Mouse (Mus musculus) naive thymus-derived CD4-positive, alpha-beta T cell, adult 2 months (primary cell): ENCODE data around the gene Pank1.

ENCODE experiments used
- DNase-seq: peaks from one replicate; pipeline ENCODE4 v3.0.0-alpha.2; 2011; ENCODE audit warnings: low read depth

The Pank1 gene

GRCm38 (mm10) chr19:34825946-34826655 lies 53.2 kb downstream of the Pank1 start:
- peak; percentile 61 for DNase-seq

- no peak for DNase-seq
These were observed 59.6 kb downstream of the Pank1 start for GRCm38 (mm10) chr19:34819577-34820170.

- no peak for DNase-seq
These were observed 63.9 kb downstream of the Pank1 start for GRCm38 (mm10) chr19:34815371-34815770.

- DNase-seq = no peak
These were observed 64.6 kb downstream of the Pank1 start for GRCm38 (mm10) chr19:34814696-34815095.

GRCm38 (mm10) chr19:34813961-34814360 lies 65.3 kb downstream of the Pank1 start:
- DNase-seq = no peak

- DNase-seq = no peak
These were observed 65.7 kb downstream of the Pank1 start for GRCm38 (mm10) chr19:34813533-34813932.

GRCm38 (mm10) chr19:34812711-34813110 lies 66.5 kb downstream of the Pank1 start:
- no peak for DNase-seq

- DNase-seq = no peak
These were observed 72.1 kb downstream of the Pank1 start for GRCm38 (mm10) chr19:34807173-34807572.

GRCm38 (mm10) chr19:34805071-34805470 lies 74.2 kb downstream of the Pank1 start:
- no peak for DNase-seq

- DNase-seq = no peak
These were observed 74.7 kb downstream of the Pank1 start for GRCm38 (mm10) chr19:34804531-34804930.

- DNase-seq = no peak
These were observed 75.9 kb downstream of the Pank1 start for GRCm38 (mm10) chr19:34803396-34803795.

GRCm38 (mm10) chr19:34799644-34800267 lies 79.5 kb downstream of the Pank1 start:
- no peak for DNase-seq

GRCm38 (mm10) chr19:34796396-34796795 lies 82.9 kb downstream of the Pank1 start:
- no peak for DNase-seq

GRCm38 (mm10) chr19:34782491-34782890 lies 96.8 kb downstream of the Pank1 start:
- DNase-seq = no peak

- no peak for DNase-seq
These were observed 100.3 kb downstream of the Pank1 start for GRCm38 (mm10) chr19:34778993-34779392.

GRCm38 (mm10) chr19:34778098-34778497 lies 101.2 kb downstream of the Pank1 start:
- no peak for DNase-seq

GRCm38 (mm10) chr19:34772775-34773174 lies 106.5 kb downstream of the Pank1 start:
- DNase-seq = peak; percentile 54

- no peak for DNase-seq
These were observed 108.5 kb downstream of the Pank1 start for GRCm38 (mm10) chr19:34770764-34771163.

GRCm38 (mm10) chr19:34758754-34759153 lies 120.5 kb downstream of the Pank1 start:
- no peak for DNase-seq
